Mouse (Mus musculus) lung, postnatal 0 days (tissue): Measurements from ENCODE around the gene Dchs1. TPM values are rescaled to one million over a fixed set of nuclear protein-coding genes. Genes with fewer than 3 reads are reported as not detected.

Experiments
- ATAC-seq: fragments of 200-750 bp; cut with Nextera tagmentation; 2 replicates; pipeline ENCODE4 v1.8.0; 2017; ENCODE audit warnings: moderate library complexity
- DNase-seq: peaks from one replicate; pipeline ENCODE4 v3.0.0-alpha.2; 2016; ENCODE audit warnings: low spot score
- H3K27ac ChIP-seq: fragments of 300-500 bp; sonication (generic); 2 replicates; pipeline ENCODE4 v1.5.1; 2014; ENCODE audit warnings: antibody characterized with exemption, mild to moderate bottlenecking, low read length, mixed read lengths
- H3K27me3 ChIP-seq: fragments of 300-500 bp; sonication (generic); replicated peaks from 2 replicates; pipeline ENCODE4 v1.6.1; 2014; ENCODE audit warnings: low read length, mixed read lengths; ENCODE audit not compliant: insufficient read depth
- H3K36me3 ChIP-seq: fragments of 300-500 bp; sonication (generic); 2 replicates; pipeline ENCODE4 v1.6.1; 2014; ENCODE audit warnings: low read length, mixed read lengths; ENCODE audit not compliant: insufficient read depth
- H3K4me1 ChIP-seq: fragments of 300-500 bp; sonication (generic); 2 replicates; pipeline ENCODE4 v1.6.1; 2014; ENCODE audit warnings: antibody characterized with exemption, low read depth, low read length, mixed read lengths; ENCODE audit not compliant: insufficient read depth
- H3K4me2 ChIP-seq: fragments of 300-500 bp; sonication (generic); replicated peaks from 2 replicates; pipeline ENCODE4 v1.6.1; 2014; ENCODE audit warnings: low read depth, mild to moderate bottlenecking, low read length, moderate library complexity, mixed read lengths
- H3K4me3 ChIP-seq: fragments of 300-500 bp; sonication (generic); 2 replicates; pipeline ENCODE4 v1.5.1; 2014; ENCODE audit warnings: low read depth, low read length
- H3K9ac ChIP-seq: fragments of 300-500 bp; sonication (generic); replicated peaks from 2 replicates; pipeline ENCODE4 v1.6.1; 2014; ENCODE audit warnings: low read depth, mild to moderate bottlenecking
- H3K9me3 ChIP-seq: fragments of 300-500 bp; sonication (generic); 2 replicates; pipeline ENCODE4 v1.6.1; 2016; ENCODE audit warnings: low read length, mixed read lengths
- CTCF ChIP-seq: IDR thresholded peaks from 2 replicates; pipeline ENCODE4 v1.5.1; 2016; ENCODE audit warnings: antibody characterized with exemption, mild to moderate bottlenecking
- EP300 ChIP-seq: IDR thresholded peaks from 2 replicates; pipeline ENCODE4 v1.6.1; 2016; ENCODE audit warnings: antibody characterized with exemption, mild to moderate bottlenecking, control low read depth
- WGBS: fragments of 180-500 bp; shearing (Covaris S2); extraction: QIAGEN DNeasy Blood & Tissue Kit; methylation state at CpG from one replicate; pipeline ENCODE4 v1.1.7; 2014; 5-methylcytosine and 5-hydroxymethylcytosine counted together
- polyA plus RNA-seq: library from polyadenylated mRNA; unstranded; fragments of >200 nt; fragmentation: Nextera tagmentation; extraction: Ambion mirVana; gene quantifications from 2 replicates; pipeline ENCODE4 v1.2.1, GENCODE M21; 2015

The Dchs1 gene
- polyA plus RNA-seq: 3.0 and 3.4 TPM in 2 replicates

DNA sequence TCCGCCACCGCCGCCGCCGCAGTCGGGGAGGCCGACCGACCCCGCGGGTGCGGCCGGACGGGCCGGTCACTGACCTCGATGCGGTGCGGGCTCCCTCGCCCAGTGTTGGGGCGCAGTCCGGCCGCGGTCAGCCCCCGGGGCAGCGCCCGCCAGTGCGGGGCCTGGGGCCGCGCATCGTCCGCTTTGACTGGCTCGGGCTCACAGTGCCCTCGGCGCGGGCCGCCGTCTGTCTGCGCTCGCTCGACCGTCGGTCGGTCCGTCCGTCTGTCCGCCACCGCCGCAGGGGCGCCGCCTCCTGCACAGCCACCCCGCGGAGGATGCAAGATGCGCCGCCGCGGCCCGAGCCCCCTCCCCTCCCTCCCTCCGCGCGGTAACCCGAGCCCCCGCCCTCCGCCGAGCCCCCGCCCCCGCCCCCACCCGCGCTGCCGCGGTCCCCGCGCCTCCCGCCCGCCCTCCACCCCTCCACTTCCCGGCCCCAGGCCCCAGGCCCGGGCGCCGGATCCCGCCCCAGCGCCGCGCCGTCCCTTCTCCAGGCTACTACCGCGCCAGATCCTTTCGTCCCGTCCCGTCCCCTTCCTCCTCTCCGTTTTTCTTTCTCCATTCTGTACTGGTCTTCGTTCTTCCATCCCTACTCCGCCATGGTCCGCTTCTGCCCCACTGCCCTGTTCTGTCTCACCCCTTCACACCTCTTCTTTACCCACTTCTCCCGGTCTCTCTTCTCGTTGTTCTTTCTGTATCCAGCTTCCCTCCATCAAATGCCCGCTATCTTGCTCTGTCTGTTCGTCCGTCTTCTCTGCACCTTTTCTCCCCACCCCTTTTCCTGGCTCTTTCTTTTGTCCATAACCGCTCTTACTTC lies at the start of gene Dchs1:
Gene Dchs1, minus strand, starts transcription at position 370 of the 856 bp plus-strand sequence.
- H3K36me3 ChIP-seq: no peaks in the 10 kb centered on the region
- peak within 1 kb of the TSS; percentile 74 for H3K27ac ChIP-seq
- 0 out of 2 replicates have a peak, but pooled peaks cover 5% of the 10 kb centered on the region for H3K4me1 ChIP-seq
- ATAC-seq (peak; percentile 72), DNase-seq (peak; percentile 38)
- H3K9ac ChIP-seq: peak within 1 kb of the TSS; percentile 59
- H3K9me3 ChIP-seq: no peaks in the 10 kb centered on the region
- TF ChIP-seq EP300 (no peak), CTCF (no peak)
- no peaks in the 10 kb centered on the region for H3K27me3 ChIP-seq
- whole genome bisulfite sequencing: 2% methylated on average over 29 of the region's 97 CpGs
- peak within 1 kb of the TSS; percentile 67 for H3K4me3 ChIP-seq
- H3K4me2 ChIP-seq: peak within 1 kb of the TSS; percentile 76

DNA sequence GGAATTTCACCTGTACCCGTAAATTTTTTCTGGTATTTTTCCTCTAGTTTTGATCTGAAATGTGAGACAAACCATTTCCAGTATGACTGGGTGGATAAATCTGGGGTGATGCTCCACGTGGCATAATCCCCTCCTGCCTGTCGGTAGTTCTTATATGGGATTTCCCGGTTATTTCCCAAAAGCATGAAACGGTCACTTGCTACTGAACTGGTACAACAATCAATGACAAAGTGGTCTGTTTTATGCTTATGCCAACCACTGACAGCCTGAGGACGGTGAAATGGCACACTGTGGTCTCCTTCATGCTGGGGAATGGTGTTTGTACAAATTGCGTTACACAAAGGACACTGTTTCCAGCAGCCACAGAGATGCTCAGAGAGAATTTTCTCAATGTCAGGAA lies 36.8 kb upstream of the Dchs1 start:
- Histone ChIP-seq H3K4me1 (no peaks in the 10 kb centered on the region), H3K4me3 (no peak overlapping the region), H3K27ac (no peak overlapping the region), H3K9ac (no peak overlapping the region), H3K9me3 (no peaks in the 10 kb centered on the region), H3K36me3 (no peaks in the 10 kb centered on the region), H3K27me3 (no peaks in the 10 kb centered on the region), H3K4me2 (no peak overlapping the region)
- ATAC-seq: no peak
- no peak for DNase-seq
- 72% methylated on average over 7 of the region's 7 CpGs for WGBS
- no peak for TF ChIP-seq EP300
- TF ChIP-seq CTCF: no peak

DNA sequence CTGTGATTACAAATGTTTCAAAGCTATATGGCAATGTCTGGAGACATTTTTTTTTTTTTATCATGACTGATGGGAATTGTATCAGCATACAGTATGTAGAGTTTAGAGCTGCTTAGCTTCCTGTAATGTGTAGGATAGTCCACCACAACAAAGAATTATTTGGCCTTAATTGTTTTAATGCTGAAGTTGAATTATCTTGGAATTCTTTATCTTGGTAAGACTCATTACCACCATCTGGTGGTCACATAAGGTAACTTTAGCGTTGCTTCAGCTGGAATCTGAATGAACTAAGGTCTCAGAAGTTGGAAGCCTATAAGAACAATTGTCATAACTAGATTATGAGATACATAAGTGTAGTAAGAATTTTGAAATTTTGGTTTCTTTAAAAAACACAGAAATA lies 31.0 kb upstream of the Dchs1 start:
- DNase-seq: peak; percentile 70
- ATAC-seq: no peak

GRCm38 (mm10) chr7:105816736-105817135 lies 29.3 kb upstream of the Dchs1 start:
- Histone ChIP-seq H3K27me3 (no peaks in the 10 kb centered on the region), H3K27ac (no peak overlapping the region), H3K9ac (no peak overlapping the region), H3K4me1 (no peaks in the 10 kb centered on the region), H3K4me2 (no peak overlapping the region), H3K9me3 (no peaks in the 10 kb centered on the region), H3K36me3 (no peaks in the 10 kb centered on the region), H3K4me3 (no peak overlapping the region)
- DNase-seq (peak; percentile 58), ATAC-seq (no peak)
- peak; percentile 59 for TF ChIP-seq CTCF
- no peak for TF ChIP-seq EP300

More for the DNA sequence above, 31.0 kb upstream of the Dchs1 start:
- Histone ChIP-seq H3K4me1 (no peaks in the 10 kb centered on the region), H3K36me3 (no peaks in the 10 kb centered on the region), H3K27me3 (no peaks in the 10 kb centered on the region), H3K9me3 (no peaks in the 10 kb centered on the region), H3K4me3 (no peak overlapping the region), H3K9ac (no peak overlapping the region), H3K4me2 (no peak overlapping the region), H3K27ac (no peak overlapping the region)
- TF ChIP-seq EP300: no peak
- TF ChIP-seq CTCF: peak; percentile 74
- WGBS: 0% methylated on average over 1 of the region's 1 CpGs

DNA sequence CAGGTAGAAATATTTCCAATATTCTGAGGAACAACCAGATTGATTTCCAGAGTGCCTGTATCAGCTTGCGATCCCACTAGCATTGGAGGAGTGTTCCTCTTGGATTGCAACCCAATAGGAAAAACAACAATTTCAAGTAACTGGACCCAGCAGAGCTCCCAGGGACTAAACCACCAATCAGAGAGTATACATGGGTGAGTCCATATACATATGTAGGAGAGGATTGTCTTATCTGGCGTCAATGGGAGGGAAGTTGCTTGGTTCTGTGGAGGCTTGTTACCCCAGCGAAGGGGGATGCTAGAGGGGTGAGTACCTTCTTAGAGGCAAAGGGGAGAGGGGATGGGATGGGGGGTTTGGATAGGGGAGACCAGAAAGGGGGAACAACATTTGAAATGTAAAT lies 25.9 kb upstream of the Dchs1 start:
- H3K27me3 ChIP-seq: no peaks in the 10 kb centered on the region
- 86% methylated on average over 3 of the region's 3 CpGs for WGBS

GRCm38 (mm10) chr7:105812566-105812965 lies 25.1 kb upstream of the Dchs1 start:
- no peaks in the 10 kb centered on the region; the same call in 1 of the 2 replicates for H3K4me1 ChIP-seq
- no peaks in the 10 kb centered on the region for H3K36me3 ChIP-seq
- no peaks in the 10 kb centered on the region for H3K27me3 ChIP-seq
- no peak overlapping the region for H3K27ac ChIP-seq
- DNase-seq (no peak), ATAC-seq (no peak)
- no peak overlapping the region for H3K9ac ChIP-seq
- no peak overlapping the region for H3K4me2 ChIP-seq
- H3K9me3 ChIP-seq: no peaks in the 10 kb centered on the region
- no peak for TF ChIP-seq CTCF
- TF ChIP-seq EP300: no peak
- WGBS: 66% methylated on average over 3 of the region's 3 CpGs
- no peak overlapping the region for H3K4me3 ChIP-seq

More for the DNA sequence above, 25.9 kb upstream of the Dchs1 start:
- H3K9me3 ChIP-seq: no peaks in the 10 kb centered on the region
- no peaks in the 10 kb centered on the region; the same call in 1 of the 2 replicates for H3K4me1 ChIP-seq
- H3K27ac ChIP-seq: no peak overlapping the region
- no peak overlapping the region for H3K4me3 ChIP-seq
- no peak for ATAC-seq
- no peak for DNase-seq
- H3K9ac ChIP-seq: no peak overlapping the region
- no peaks in the 10 kb centered on the region for H3K36me3 ChIP-seq
- no peak overlapping the region for H3K4me2 ChIP-seq
- TF ChIP-seq CTCF: no peak
- no peak for TF ChIP-seq EP300
